Mouse (Mus musculus) left cerebral cortex, postnatal 25 days (tissue): ENCODE data around the gene Zfp750. TPM values are rescaled to one million over a fixed set of nuclear protein-coding genes. Genes with fewer than 3 reads are reported as not detected.

ENCODE experiments used
- DNase-seq, 2 experiments: peaks; one replicate each; pipeline ENCODE4 v3.0.0; 2022; ENCODE audit warnings: low spot score in 2 of 2, mixed read lengths in 1 of 2
- intact Hi-C: fragments of 180-260 bp; cut with DNase I; formaldehyde crosslinking; loops from one replicate; pipeline ENCODE4 v1.15.1; 2025
- total RNA-seq, 2 experiments: library from RNA; stranded (reverse); gene quantifications; 2 replicates each; pipeline ENCODE4 v1.2.3; 2021

Gene Zfp750
- under 1 TPM in 1 of 2 experiments, not detected in 1; 0.14 TPM for total RNA-seq

- intact Hi-C loops, result no loop called here
- DNase-seq, result peak in 1 of 2 experiments; percentile 17
Observed at GRCm38 (mm10) chr11:121519131-121519530, at the start of gene Zfp750. Zfp750 (minus strand) TSS chr11:121519333.

GRCm38 (mm10) chr11:121564265-121564664, 45.1 kb upstream of the Zfp750 start:
- DNase-seq, result no peak
- intact Hi-C loops, result no loop called here

GRCm38 (mm10) chr11:121563312-121563711, 44.2 kb upstream of the Zfp750 start:
- no peak for DNase-seq
- intact Hi-C loops, result no loop called here

- intact Hi-C loops, result no loop called here
- DNase-seq, result no peak
Observed at GRCm38 (mm10) chr11:121560294-121560663, 41.1 kb upstream of the Zfp750 start.

GRCm38 (mm10) chr11:121559527-121560293, 40.6 kb upstream of the Zfp750 start:
- DNase-seq, result no peak
- intact Hi-C loops, result no loop called here

- DNase-seq, result no peak
- intact Hi-C loops, result no loop called here
Observed at GRCm38 (mm10) chr11:121558522-121558921, 39.4 kb upstream of the Zfp750 start.

GRCm38 (mm10) chr11:121557946-121558345, 38.8 kb upstream of the Zfp750 start:
- DNase-seq, result no peak
- intact Hi-C loops, result no loop called here

GRCm38 (mm10) chr11:121556727-121557126, 37.6 kb upstream of the Zfp750 start:
- DNase-seq, result no peak
- intact Hi-C loops, result no loop called here

GRCm38 (mm10) chr11:121553458-121553857, 34.3 kb upstream of the Zfp750 start:
- intact Hi-C loops, result no loop called here
- no peak for DNase-seq

- intact Hi-C loops, result no loop called here
Observed at GRCm38 (mm10) chr11:121552846-121553457, 33.8 kb upstream of the Zfp750 start.

GRCm38 (mm10) chr11:121552167-121552566, 33.0 kb upstream of the Zfp750 start:
- DNase-seq, result no peak
- intact Hi-C loops, result no loop called here

More at GRCm38 (mm10) chr11:121552846-121553457, 33.8 kb upstream of the Zfp750 start:
- DNase-seq, result no peak

GRCm38 (mm10) chr11:121551206-121551799, 32.2 kb upstream of the Zfp750 start:
- DNase-seq, result no peak
- intact Hi-C loops, result no loop called here

GRCm38 (mm10) chr11:121549843-121550647, 30.9 kb upstream of the Zfp750 start:
- no peak for DNase-seq
- intact Hi-C loops, result no loop called here

GRCm38 (mm10) chr11:121548996-121549842, 30.1 kb upstream of the Zfp750 start:
- intact Hi-C loops, result no loop called here
- peak; percentile 45 to 68 for DNase-seq

- intact Hi-C loops, result no loop called here
- no peak for DNase-seq
Observed at GRCm38 (mm10) chr11:121547925-121548324, 28.8 kb upstream of the Zfp750 start.

GRCm38 (mm10) chr11:121547234-121547633, 28.1 kb upstream of the Zfp750 start:
- DNase-seq, result no peak
- intact Hi-C loops, result no loop called here

GRCm38 (mm10) chr11:121545398-121546034, 26.4 kb upstream of the Zfp750 start:
- no peak for DNase-seq
- intact Hi-C loops, result no loop called here

GRCm38 (mm10) chr11:121544755-121545397, 25.7 kb upstream of the Zfp750 start:
- intact Hi-C loops, result no loop called here
- DNase-seq, result no peak
